Mouse (Mus musculus) limb, embryonic 11.5 days (tissue): ENCODE data around the gene Bcor. TPM values are rescaled to one million over a fixed set of nuclear protein-coding genes. Genes with fewer than 3 reads are reported as not detected.
A peak's percentile ranks its signal among the peaks of the same experiment; 100 is the strongest.

Experiments used
- ATAC-seq: fragments of 200-750 bp; cut with Nextera tagmentation; 2 replicates; pipeline ENCODE4 v1.8.0; 2017; ENCODE audit warnings: low read depth; ENCODE audit not compliant: insufficient number of reproducible peaks, low FRiP score, low TSS enrichment
- DNase-seq: peaks from one replicate; pipeline ENCODE4 v3.0.0-alpha.2; 2015; ENCODE audit warnings: low spot score
- H3K27ac ChIP-seq: fragments of 300-500 bp; sonication (generic); replicated peaks from 2 replicates; pipeline ENCODE4 v1.5.1; 2014; ENCODE audit warnings: low read depth, mild to moderate bottlenecking, low read length
- H3K27me3 ChIP-seq: fragments of 300-500 bp; sonication (generic); 2 replicates; pipeline ENCODE4 v1.6.1; 2014; ENCODE audit warnings: mild to moderate bottlenecking, low read length, mixed read lengths; ENCODE audit not compliant: control insufficient read depth, insufficient read depth
- H3K36me3 ChIP-seq: fragments of 300-500 bp; sonication (generic); 2 replicates; pipeline ENCODE4 v1.6.1; 2014; ENCODE audit warnings: mild to moderate bottlenecking, low read length, moderate library complexity, mixed read lengths; ENCODE audit not compliant: control insufficient read depth, insufficient read depth
- H3K4me1 ChIP-seq: fragments of 300-500 bp; sonication (generic); 2 replicates; pipeline ENCODE4 v1.6.1; 2014; ENCODE audit warnings: low read length, mixed read lengths; ENCODE audit not compliant: control insufficient read depth, insufficient read depth
- H3K4me2 ChIP-seq: fragments of 300-500 bp; sonication (generic); 2 replicates; pipeline ENCODE4 v1.6.1; 2014; ENCODE audit warnings: low read depth, mild to moderate bottlenecking, moderate library complexity; ENCODE audit not compliant: severe bottlenecking
- H3K4me3 ChIP-seq: fragments of 300-500 bp; sonication (generic); 2 replicates; pipeline ENCODE4 v1.5.1; 2014; ENCODE audit warnings: low read depth, low read length
- H3K9ac ChIP-seq: fragments of 300-500 bp; sonication (generic); 2 replicates; pipeline ENCODE4 v1.6.1; 2014; ENCODE audit warnings: mild to moderate bottlenecking, low read length
- H3K9me3 ChIP-seq: fragments of 300-500 bp; sonication (generic); 2 replicates; pipeline ENCODE4 v1.6.1; 2016; ENCODE audit warnings: low read length; ENCODE audit not compliant: control insufficient read depth
- WGBS: fragments of 180-500 bp; shearing (Covaris S2); extraction: QIAGEN DNeasy Blood & Tissue Kit; methylation state at CpG from one replicate; pipeline ENCODE4 v1.1.7; 2014; 5-methylcytosine and 5-hydroxymethylcytosine counted together
- polyA plus RNA-seq: library from polyadenylated mRNA; unstranded; fragments of >200 nt; fragmentation: Nextera tagmentation; extraction: Ambion mirVana; gene quantifications from 2 replicates; pipeline ENCODE4 v1.2.1, GENCODE M21; 2014

The Bcor gene
- polyA plus RNA-seq, 1 experiment from 2014 or later = 26.6 TPM

DNA sequence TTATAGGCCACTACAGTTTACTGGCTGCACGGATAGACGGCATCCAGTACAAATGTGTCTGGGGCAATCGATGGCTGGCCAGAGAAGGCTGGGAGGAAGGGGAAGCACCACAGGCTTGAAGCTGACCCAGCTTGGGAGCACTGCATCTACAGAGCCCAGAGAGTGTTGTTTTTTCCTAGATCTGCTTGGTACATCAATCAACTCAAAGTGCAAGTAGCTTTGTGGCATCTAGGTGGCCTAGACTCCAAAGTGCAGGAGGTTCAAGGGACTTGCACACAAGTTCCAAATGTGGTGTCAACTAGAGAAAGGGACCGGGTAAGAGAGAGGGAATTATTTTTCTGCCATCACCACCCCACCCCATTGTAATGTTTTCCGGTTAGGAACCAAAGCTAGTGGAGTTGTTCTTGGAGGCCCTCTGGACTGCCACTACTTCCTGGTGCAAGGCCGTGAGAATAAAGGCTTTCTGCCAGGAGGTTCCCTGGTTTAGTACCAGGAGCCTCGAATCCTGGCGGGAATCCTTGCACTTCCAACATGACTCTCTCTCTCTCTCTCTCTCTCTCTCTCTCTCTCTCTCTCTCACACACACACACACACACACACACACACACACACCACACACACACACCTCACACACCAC is 27.5 kb downstream of the Bcor start:
- H3K9me3 ChIP-seq = no peaks in the 10 kb centered on the region
- ATAC-seq (no peak), DNase-seq (no peak)
- peak overlapping the region; percentile 68; the same call in 1 of the 2 replicates for H3K4me2 ChIP-seq
- no peak overlapping the region for H3K4me3 ChIP-seq
- 18% methylated on average over 8 of the region's 8 CpGs for WGBS
- peaks cover 77% of the 10 kb centered on the region for H3K27me3 ChIP-seq
- no peak overlapping the region for H3K9ac ChIP-seq
- peaks cover 38% of the 10 kb centered on the region for H3K4me1 ChIP-seq
- no peaks in the 10 kb centered on the region for H3K36me3 ChIP-seq
- H3K27ac ChIP-seq = no peak overlapping the region

DNA sequence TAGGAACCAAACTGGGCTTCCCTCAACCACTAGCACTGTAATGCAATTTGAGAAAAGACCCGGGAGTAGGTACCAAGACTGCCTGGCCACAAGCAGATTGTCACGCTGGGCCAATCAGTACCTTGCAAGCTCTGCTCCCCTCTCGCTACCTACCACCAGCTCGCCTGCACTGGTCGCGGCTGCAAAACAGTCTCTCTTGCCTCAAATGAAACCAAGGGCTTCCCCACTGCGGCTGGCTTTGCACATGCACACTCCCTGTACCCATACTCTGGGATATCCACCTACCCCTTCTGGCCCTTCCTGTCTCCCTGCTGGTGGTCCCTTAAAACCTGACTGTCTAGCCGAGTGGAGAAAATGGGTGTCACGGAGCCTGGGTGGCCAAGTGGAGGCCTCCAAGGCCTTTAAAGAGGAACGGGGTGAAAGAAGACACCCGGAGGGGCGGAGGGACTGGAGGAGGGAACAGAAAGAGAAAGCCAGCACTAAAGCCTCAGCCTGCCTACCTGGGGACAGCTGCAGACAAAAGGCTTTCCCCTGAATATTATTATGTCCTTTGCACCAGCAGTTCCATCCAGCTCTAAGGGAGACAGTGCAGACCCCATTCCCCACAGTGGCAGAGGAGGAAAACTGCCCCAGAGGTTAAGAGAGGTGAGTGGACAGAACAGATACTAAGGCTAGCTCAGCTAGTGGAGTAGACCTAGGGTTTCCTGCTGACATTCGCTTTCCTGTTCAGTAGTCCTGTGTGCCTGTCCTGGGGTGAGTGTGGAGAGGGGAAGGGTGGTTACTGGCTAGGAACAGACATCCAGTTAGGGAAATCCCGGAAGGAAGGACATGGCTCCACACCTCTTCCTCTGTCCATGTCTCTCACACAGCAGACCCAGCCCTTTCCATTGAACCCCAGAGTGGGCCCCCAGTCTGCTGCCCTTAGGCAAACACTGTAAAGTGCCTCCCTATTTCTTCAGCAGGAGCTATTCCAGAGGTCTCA is 30.0 kb downstream of the Bcor start:
- DNase-seq = peak; percentile 27
- 7% methylated on average over 14 of the region's 14 CpGs for WGBS
- H3K9ac ChIP-seq = no peak overlapping the region
- H3K27me3 ChIP-seq = peaks cover 73% of the 10 kb centered on the region
- H3K27ac ChIP-seq = no peak overlapping the region
- H3K4me2 ChIP-seq = peak overlapping the region; percentile 7; the same call in 1 of the 2 replicates
- no peaks in the 10 kb centered on the region for H3K36me3 ChIP-seq
- H3K9me3 ChIP-seq = no peaks in the 10 kb centered on the region
- H3K4me3 ChIP-seq = no peak overlapping the region
- peaks cover 33% of the 10 kb centered on the region for H3K4me1 ChIP-seq
- ATAC-seq = no peak

DNA sequence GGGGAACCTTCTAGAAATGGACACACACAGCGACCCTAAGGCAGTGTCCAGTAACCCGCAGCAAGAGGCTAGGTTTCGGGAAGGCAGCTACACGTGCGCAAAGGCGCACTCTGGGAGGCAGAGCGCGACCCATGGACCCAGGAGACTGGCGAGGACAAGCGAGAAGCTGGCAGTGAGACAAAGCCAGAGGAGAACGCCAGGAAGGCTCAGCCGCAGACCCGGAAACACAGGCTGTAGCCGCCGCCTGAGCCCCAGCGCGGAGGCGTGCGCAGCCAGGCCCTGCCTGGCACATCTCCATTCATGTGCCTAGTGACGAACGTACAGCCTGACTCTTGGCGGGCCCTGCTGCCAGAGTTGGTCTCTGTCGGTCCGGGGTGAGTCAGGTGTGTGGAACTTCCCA is 30.9 kb downstream of the Bcor start:
- H3K9ac ChIP-seq = peak overlapping the region; percentile 18; the same call in 1 of the 2 replicates
- ATAC-seq = no peak
- H3K4me2 ChIP-seq = peak overlapping the region; percentile 42
- no peaks in the 10 kb centered on the region for H3K36me3 ChIP-seq
- peaks cover 74% of the 10 kb centered on the region for H3K27me3 ChIP-seq
- H3K9me3 ChIP-seq = no peaks in the 10 kb centered on the region
- WGBS = 5% methylated on average over 24 of the region's 24 CpGs
- H3K4me3 ChIP-seq = peak overlapping the region; percentile 56; the same call in 1 of the 2 replicates
- H3K4me1 ChIP-seq = peaks cover 32% of the 10 kb centered on the region
- 0 out of 2 replicates have a peak overlapping the region, but pooled peaks have one; percentile 14 for H3K27ac ChIP-seq
- peak; percentile 45 for DNase-seq

DNA sequence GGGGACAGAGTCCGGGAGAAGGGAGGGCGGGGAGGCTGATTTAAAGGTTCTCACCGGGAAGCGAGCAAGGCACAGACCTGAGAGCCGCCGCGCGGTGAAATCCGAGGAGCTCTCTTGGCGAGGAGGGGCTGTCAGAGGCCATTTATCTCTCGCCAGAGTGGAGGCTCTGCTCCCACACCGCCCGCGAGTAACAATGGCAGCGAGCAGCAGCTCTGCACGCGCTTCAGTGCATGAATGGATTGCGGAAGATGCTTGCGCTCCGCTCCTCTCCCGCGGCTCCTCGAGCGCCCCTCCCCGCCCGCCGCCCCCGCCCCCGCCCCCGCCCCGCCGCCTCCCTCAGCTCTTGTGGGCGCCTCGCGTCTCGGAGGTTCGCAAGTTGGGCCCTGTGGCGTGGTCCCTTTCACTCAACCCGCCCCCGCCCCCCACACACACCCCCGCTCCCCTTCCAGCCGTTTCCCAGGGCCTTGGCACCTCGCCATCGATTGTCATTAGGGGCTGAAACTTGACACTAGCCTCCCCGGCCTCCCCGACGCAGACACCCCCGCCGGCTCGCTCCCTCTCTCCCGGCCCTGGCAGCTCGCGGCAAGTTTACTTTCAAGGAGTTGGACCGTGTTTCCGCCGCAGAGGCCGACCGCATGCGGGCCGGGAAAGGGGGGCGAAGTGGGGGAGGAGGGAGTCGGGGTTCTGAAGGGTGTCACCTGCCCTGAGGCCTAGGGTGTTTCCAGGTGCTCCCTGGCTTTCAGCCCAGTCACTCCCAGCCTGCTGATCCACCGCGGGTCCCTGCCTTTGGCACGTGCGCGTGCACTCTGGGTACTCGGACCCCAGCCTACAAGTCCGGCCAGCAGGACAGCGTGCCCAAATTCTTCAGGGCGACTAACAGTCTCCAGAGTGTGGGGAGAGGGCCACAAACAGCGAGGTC is 31.7 kb downstream of the Bcor start:
- H3K4me1 ChIP-seq = peaks cover 28% of the 10 kb centered on the region
- 2% methylated on average over 35 of the region's 72 CpGs for WGBS
- ATAC-seq (peak; percentile 33), DNase-seq (peak; percentile 81)
- H3K36me3 ChIP-seq = no peaks in the 10 kb centered on the region
- peaks cover 70% of the 10 kb centered on the region for H3K27me3 ChIP-seq
- H3K9me3 ChIP-seq = no peaks in the 10 kb centered on the region
- H3K9ac ChIP-seq = peak overlapping the region; percentile 78
- H3K4me2 ChIP-seq = peak overlapping the region; percentile 42
- H3K27ac ChIP-seq = peak overlapping the region; percentile 92
- H3K4me3 ChIP-seq = peak overlapping the region; percentile 56

DNA sequence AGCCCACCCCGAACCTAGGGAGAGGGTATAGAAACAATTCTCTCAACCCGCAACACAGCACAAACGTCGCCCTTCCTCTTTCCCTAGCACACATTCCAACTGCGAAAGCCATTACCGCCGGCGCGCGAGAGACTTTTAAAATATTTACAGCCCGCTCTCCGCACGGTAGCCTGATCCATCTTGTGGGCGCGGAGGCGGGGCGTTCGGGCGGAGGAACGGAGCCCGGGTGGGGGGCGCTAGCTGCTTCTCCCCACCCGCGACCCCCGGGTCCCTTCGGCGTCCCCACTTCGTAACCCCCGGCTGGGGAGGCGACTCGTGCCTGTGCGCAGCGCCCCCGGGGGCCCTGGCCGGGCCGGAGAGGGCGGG is 32.4 kb downstream of the Bcor start:
- peak overlapping the region; percentile 78 for H3K9ac ChIP-seq
- H3K4me2 ChIP-seq = peak overlapping the region; percentile 42
- DNase-seq (no peak), ATAC-seq (no peak)
- H3K36me3 ChIP-seq = no peaks in the 10 kb centered on the region
- peak overlapping the region; percentile 56 for H3K4me3 ChIP-seq
- H3K9me3 ChIP-seq = no peaks in the 10 kb centered on the region
- peaks cover 28% of the 10 kb centered on the region for H3K4me1 ChIP-seq
- WGBS = 2% methylated on average over 29 of the region's 37 CpGs
- H3K27ac ChIP-seq = peak overlapping the region; percentile 92
- H3K27me3 ChIP-seq = peaks cover 70% of the 10 kb centered on the region

DNA sequence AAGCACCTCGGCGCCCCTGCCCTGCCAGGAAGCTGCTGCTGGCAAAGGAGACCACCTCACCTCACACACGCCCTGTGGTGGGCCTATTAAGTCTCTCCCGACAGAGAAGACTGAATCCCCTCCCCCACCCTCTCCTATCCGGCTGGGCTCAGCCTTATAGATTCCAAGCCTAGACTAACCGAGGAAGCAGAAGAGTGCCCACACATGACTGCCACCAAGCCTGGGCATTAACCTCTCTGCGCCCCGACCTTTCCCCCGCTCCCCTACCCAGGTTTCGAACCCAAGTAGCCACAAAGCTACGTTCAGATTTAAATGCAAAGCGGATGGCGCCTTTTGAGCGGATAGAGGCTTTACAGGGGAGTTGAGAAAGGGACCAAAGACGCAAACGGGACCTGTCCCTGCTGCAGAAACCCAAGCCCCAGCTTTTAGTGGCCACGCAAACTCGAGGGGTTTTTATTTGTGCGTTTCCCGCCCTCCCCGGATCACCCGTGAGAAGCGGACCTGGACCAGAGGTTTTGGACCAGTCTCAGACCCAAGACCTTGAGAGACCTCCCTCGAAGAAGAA is 33.0 kb downstream of the Bcor start:
- Histone ChIP-seq H3K4me3 (peak overlapping the region; percentile 56), H3K9ac (peak overlapping the region; percentile 78), H3K27ac (peak overlapping the region; percentile 92), H3K4me2 (peak overlapping the region; percentile 42), H3K9me3 (no peaks in the 10 kb centered on the region), H3K4me1 (peaks cover 25% of the 10 kb centered on the region), H3K36me3 (no peaks in the 10 kb centered on the region), H3K27me3 (peaks cover 69% of the 10 kb centered on the region)
- WGBS = under 1% methylated on average over 20 of the region's 24 CpGs
- ATAC-seq (0 out of 2 replicates have a peak, but pooled peaks have one; percentile 24), DNase-seq (peak; percentile 47)

DNA sequence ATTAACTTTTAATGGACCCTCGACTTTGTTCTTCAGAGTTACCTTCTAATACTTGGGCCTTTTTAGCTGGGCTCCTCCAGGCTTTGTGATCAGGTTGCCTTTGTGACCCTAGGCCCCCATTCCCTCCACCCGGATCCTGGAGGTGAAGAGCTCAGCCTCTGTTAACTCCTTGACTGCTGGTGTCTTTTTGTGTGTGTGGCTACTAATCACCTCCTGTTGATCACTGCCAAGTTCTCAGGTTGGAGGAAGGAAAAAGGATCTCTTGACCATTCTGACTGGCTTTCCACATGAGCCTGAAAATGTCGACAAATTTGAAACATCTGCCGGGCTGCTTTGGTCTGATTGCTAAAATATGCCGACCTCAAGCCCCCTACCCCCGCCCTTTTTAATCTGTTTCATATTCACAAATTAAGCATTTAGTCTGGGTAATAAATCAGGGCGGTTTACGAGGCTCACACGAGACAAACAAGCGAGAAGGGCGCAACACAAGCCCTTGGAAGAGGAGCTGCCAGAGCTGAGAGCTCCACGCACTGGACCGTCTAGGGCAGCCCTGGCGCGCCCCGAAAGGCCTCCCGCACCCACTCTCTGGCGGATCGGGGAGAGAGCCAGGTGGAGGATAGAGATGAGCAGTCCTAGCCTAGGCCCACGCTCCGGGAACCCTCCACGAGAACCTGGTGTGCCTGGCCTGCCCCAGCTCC is 33.6 kb downstream of the Bcor start:
- H3K9me3 ChIP-seq = no peaks in the 10 kb centered on the region
- H3K4me3 ChIP-seq = peak overlapping the region; percentile 56
- 1% methylated on average over 22 of the region's 22 CpGs for WGBS
- H3K4me2 ChIP-seq = peak overlapping the region; percentile 42
- ATAC-seq = peak; percentile 36
- peak overlapping the region; percentile 78 for H3K9ac ChIP-seq
- H3K27me3 ChIP-seq = peaks cover 66% of the 10 kb centered on the region
- H3K27ac ChIP-seq = peak overlapping the region; percentile 92
- peaks cover 23% of the 10 kb centered on the region for H3K4me1 ChIP-seq
- no peaks in the 10 kb centered on the region for H3K36me3 ChIP-seq
- peak; percentile 58 for DNase-seq
